Mouse (Mus musculus): ENCODE measurements around the gene Gm10961.

The Gm10961 gene

GRCm38 (mm10) chr3:107630682-107631522 is at the start of gene Gm10961:
Gene Gm10961 (plus strand): TSS chr3:107631322.
- DNase-seq: peak; percentile 70

DNA sequence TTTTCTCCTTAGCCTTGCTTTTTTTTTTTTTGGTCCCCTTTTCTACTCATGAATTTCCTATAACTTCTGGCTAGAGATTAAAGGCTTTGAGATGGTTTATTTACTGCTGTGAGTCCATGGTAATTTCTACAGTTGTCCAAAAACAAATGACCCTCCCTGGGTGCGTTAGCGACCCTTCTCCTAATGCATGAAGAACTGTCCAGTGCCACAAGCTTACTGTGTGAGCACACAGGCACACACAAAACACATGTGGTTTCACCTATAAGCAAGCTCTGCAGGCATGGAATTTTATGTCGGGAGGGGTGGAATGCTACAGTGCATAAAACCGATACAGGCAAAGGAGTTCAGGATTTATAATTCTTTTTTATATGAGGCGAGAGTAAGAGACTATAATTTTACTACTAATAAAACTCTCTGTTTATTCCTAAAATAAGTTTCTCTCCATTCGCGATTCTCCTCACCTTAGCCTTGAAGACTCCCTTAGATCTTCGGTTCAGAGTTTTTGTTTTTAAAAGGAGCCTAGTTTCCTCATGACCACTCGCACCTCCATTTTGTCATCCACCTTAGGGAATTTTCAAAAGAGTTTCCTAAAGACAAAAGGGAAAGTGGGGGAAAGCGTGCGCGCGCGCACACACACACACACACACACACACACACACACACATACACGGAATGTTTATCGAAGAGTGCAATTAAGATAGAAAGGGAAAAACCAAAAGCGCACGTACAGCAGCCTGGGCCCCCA is 48.8 kb upstream of the Gm10961 start:
- DNase-seq: no peak

DNA sequence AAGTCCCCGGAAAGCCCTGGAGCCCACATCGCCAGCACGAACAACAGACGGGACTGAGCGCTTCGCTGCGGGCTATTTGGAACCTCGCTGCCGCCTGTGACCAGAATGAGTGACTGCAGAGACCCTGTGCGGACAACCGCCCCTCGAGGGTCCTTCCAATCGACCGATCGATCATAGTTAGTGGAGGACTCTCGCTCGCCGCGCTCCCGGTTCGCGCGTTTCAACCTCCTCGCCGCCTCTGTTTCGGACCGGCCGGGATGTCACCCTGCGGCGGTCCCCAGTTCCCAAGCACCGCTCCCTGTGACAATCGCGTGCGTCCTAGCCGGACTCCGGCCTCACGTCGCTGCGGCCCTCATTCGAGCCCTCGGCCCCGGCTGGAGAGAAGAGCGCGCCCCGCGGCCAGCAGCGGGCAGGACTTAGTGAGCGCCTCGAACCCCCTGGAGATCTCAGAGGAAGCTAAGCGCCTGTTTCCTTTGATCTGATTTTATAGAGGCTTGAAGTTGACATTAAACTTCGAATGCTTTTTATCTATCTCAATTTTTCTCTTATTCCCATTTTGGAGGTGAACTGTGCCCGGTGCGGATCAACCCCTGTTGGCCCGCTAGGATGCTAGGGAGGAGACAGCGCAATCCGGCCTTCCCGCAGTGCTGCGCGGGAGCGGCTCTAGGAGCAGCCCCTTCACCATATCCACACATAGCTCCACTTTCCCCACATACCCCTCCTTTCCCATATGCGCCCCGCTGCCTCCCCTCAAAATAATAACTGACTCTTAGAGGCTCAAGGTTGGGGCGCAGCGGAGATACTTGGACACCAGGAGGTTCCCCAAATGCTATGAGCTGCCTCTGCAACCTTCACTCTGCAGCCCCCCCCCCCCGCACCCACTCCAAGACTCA is 48.0 kb upstream of the Gm10961 start:
- peak; percentile 23 for DNase-seq

- no peak for DNase-seq
Measured at GRCm38 (mm10) chr3:107583893-107584292, 47.2 kb upstream of the Gm10961 start.

- DNase-seq: no peak
Measured at GRCm38 (mm10) chr3:107586504-107586903, 44.6 kb upstream of the Gm10961 start.

DNA sequence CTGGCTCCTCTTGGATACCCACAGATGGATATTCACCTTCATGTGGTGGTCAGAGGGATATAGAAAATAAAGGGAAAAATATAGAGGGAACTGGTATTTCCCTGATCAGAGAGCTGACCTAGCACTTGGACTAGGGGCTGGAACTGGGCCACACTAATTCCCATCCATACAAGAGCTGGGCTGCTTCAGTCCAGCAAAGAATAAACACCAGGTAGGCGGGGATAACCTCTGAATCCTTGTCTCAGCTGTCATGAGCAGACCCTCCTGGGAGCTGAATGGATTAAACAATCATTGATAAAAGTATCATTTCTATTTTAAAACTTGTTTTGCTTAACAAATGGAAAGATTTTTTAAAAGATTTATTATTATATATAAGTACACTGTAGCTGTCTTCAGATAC is 39.5 kb upstream of the Gm10961 start:
- DNase-seq: no peak

GRCm38 (mm10) chr3:107593632-107594031 is 37.5 kb upstream of the Gm10961 start:
- no peak for DNase-seq

DNA sequence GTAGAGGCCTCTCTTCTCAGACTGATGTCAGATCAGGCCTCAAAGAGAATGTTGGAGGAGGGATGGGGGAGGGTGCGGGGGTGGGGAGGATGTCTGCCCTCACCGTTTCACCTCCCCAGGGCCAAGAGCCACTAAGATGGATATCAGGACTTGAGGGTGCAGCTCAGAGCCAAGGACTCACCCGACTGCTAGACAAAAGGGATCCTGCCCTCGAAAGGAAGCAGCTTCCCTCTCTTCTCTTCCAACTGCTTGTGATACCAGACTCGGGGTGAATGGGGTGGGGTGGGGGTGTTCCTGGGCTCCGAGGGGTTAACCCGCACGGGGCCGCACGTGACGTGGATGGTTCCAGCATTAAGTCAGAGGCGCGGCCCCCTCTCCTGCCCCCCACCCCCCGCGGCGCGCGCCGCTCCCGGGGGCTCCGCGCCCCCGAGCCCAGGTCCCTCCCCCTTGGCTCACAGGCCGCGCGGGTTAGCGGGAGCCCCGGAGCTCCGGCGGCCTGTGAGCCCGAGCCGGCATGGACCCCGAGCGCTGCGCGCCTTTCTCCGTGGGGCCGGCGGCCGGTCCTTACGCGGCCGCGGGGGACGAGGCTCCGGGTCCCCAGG is 36.4 kb upstream of the Gm10961 start, which contains the start of gene Alx3:
Alx3 (plus strand) TSS at position 370 of the 602 bp plus-strand sequence.
- no peak for DNase-seq

DNA sequence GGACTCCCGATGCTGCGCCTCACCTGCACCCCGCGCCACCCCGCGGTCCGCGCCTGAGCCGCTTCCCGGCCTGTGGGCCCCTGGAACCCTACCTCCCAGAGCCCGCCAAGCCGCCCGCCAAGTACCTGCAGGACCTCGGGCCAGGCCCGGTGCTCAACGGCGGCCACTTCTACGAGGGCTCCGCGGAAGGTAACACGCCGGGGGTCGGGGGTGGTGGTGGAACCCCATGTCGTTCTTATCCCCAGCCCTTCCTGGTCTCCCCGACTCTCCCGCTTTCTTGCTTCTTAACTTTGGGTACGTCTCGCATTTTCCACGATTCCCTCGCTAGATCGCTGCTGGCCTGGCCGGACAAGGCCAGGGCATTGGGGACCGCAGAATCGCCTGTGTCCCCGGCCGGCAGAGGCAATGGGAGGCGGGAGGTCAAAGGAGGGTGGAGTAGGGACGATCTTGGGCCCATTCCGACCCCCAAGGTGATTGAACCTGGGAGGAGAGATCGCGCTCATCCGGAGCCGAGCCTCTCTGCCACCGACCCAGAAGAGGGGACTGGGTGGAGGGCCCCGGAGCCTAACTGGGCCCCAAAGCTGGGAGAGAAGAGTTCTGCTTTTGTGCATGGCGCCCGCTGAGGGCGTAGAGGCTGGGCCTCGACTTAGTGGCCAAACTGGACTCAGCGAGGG is 35.7 kb upstream of the Gm10961 start:
- DNase-seq: no peak

DNA sequence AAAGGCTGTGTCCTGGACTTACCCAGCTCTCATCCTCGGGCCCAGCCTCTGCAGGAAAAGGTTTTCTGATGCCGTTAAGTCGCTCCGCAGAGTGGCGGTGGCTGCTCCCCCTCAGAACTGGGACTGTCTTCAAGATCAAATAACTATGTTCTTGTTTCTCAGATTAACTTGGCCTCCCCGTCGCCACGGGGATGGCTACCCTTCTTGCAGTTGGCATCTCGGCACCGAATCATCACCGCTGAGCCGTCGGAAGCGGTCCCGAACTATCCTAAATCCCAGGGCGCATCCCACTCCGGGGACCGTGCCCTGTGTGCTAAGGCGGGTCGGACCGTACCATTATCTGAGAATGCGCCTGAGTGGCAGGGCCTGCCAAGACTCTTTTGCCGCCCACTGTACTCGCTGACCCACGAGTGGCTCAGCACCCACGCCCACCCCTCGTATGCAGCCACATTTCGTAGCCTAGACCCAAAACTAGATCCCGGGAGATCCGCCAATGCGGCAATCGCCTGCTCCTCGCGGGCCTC is 35.1 kb upstream of the Gm10961 start:
- DNase-seq: no peak

DNA sequence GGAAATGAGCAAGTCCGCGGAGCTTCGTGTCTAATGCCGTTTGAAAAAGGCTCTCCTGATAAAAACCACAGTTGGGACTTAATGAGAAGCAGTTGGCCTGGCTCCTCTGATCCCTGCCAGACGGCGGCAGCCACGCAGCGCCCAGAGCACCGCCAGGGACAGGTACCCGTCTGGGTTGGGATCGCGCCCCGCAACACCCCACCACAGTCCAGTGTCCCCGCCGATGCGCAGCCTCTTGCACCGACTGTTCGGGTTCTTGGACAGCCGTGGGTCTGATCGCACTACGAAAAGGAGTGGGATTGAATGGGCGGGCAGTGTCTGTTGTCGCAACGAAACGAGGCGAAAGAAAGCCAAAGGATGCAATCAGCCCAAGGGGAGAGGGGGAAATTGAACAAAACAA is 34.6 kb upstream of the Gm10961 start:
- DNase-seq: peak; percentile 55

GRCm38 (mm10) chr3:107597134-107597533 is 34.0 kb upstream of the Gm10961 start:
- no peak for DNase-seq

DNA sequence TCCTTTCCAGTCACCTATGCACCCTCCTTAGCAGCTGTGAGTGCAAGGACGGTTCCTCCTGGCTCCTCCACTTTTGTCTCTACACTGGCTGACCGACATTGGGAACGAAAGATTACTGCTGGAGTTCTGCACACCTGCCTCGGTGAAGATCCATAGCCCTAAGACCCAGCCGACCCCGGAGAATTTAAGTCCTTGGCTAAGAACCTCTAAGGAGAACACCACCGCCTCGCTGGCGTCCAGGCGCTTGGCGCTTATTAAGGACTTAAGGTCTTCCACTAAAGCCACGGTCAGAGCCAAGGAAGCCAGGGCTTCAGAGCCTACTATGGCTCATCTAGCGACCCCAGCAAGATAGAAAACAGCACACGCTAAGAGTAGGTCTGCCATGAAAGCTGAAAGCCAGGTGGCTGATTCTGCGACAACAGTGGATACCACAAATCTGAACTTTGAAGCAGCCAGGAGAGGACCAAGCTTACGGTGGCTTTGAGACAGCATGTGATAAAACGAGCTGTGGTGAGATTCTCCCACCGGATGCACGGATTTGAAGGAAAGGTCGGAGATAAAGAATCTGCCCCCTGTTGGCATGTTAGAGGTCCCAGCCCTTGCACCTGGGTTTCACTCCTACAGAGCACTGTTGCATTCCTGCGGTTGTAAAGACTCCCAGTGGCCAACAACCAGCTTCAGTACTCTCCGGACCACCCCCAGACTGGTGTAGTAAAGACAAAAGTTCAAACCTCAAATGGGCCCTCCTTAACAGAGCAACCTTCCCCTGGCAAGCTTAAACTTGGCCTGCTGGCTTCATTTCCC is 33.3 kb upstream of the Gm10961 start:
- no peak for DNase-seq

DNA sequence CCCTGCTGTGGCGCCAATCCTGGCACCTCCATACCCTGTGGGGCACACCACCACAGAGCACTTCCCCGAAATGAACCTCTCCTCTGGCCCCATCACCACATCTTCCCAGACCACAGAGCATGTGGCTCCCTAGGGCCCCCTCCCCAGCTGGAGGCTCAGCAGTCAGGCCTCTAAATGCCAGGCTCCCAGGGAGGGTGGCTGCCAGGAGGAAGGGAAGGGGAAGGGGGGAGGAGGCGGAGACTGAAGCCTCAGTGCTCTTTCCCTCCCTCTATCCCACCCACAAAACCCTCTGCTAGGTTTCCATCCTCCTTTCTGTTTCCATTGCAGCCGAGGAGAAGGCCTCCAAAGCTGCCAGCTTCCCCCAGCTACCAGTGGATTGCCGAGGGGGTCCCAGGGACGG is 31.0 kb upstream of the Gm10961 start:
- no peak for DNase-seq

- DNase-seq: peak; percentile 55
Measured at GRCm38 (mm10) chr3:107605304-107605703, 25.8 kb upstream of the Gm10961 start.

- DNase-seq: no peak
Measured at GRCm38 (mm10) chr3:107607221-107607620, 23.9 kb upstream of the Gm10961 start.

GRCm38 (mm10) chr3:107608808-107609207 is 22.3 kb upstream of the Gm10961 start:
- no peak for DNase-seq

- DNase-seq: peak; percentile 62
Measured at GRCm38 (mm10) chr3:107609376-107609775, 21.7 kb upstream of the Gm10961 start.

GRCm38 (mm10) chr3:107611394-107611793 is 19.7 kb upstream of the Gm10961 start:
- DNase-seq: no peak

GRCm38 (mm10) chr3:107612902-107613525 is 18.1 kb upstream of the Gm10961 start:
- peak; percentile 81 for DNase-seq
